Mouse (Mus musculus) neural tube, embryonic 14.5 days (tissue): ENCODE data around the gene Hs1bp3. TPM values are rescaled to one million over a fixed set of nuclear protein-coding genes. Genes with fewer than 3 reads are reported as not detected.

Experiments used
- ATAC-seq: fragments of 200-750 bp; cut with Nextera tagmentation; 2 replicates; pipeline ENCODE4 v1.8.0; 2017; ENCODE audit warnings: low read depth, mild to moderate bottlenecking, moderate TSS enrichment, moderate library complexity
- H3K27ac ChIP-seq: fragments of 300-500 bp; sonication (generic); 2 replicates; pipeline ENCODE4 v1.5.1; 2014; ENCODE audit warnings: low read depth, mild to moderate bottlenecking, control low read depth, low read length, moderate library complexity, mixed read lengths
- H3K27me3 ChIP-seq: fragments of 300-500 bp; sonication (generic); 2 replicates; pipeline ENCODE4 v1.6.1; 2014; ENCODE audit warnings: low read length; ENCODE audit not compliant: control insufficient read depth, insufficient read depth
- H3K36me3 ChIP-seq: fragments of 300-500 bp; sonication (generic); 2 replicates; pipeline ENCODE4 v1.6.1; 2014; ENCODE audit warnings: low read length, mixed read lengths; ENCODE audit not compliant: control insufficient read depth, insufficient read depth
- H3K4me1 ChIP-seq: fragments of 300-500 bp; sonication (generic); 2 replicates; pipeline ENCODE4 v1.6.1; 2014; ENCODE audit warnings: low read length; ENCODE audit not compliant: control insufficient read depth, insufficient read depth
- H3K4me2 ChIP-seq: fragments of 300-500 bp; sonication (generic); 2 replicates; pipeline ENCODE4 v1.6.1; 2014; ENCODE audit warnings: mild to moderate bottlenecking, low read depth, low read length, control low read depth
- H3K4me3 ChIP-seq: fragments of 300-500 bp; sonication (generic); 2 replicates; pipeline ENCODE4 v1.5.1; 2014; ENCODE audit warnings: low read depth, low read length, control low read depth, mixed read lengths
- H3K9ac ChIP-seq: fragments of 300-500 bp; sonication (generic); replicated peaks from 2 replicates; pipeline ENCODE4 v1.6.1; 2014; ENCODE audit warnings: low read depth, mild to moderate bottlenecking, control low read depth, low read length, mixed read lengths
- H3K9me3 ChIP-seq: fragments of 300-500 bp; sonication (generic); 2 replicates; pipeline ENCODE4 v1.6.1; 2016; ENCODE audit warnings: low read length; ENCODE audit not compliant: control insufficient read depth
- WGBS: fragments of 180-500 bp; shearing (Covaris S2); extraction: QIAGEN DNeasy Blood & Tissue Kit; methylation state at CpG from one replicate; pipeline ENCODE4 v1.1.7; 2014; 5-methylcytosine and 5-hydroxymethylcytosine counted together
- polyA plus RNA-seq: library from polyadenylated mRNA; unstranded; fragments of >200 nt; fragmentation: Nextera tagmentation; extraction: Ambion mirVana; gene quantifications from 2 replicates; pipeline ENCODE4 v1.2.1, GENCODE M21; 2014

Gene Hs1bp3
- polyA plus RNA-seq, 1 experiment from 2014 or later: 6.2 TPM

DNA sequence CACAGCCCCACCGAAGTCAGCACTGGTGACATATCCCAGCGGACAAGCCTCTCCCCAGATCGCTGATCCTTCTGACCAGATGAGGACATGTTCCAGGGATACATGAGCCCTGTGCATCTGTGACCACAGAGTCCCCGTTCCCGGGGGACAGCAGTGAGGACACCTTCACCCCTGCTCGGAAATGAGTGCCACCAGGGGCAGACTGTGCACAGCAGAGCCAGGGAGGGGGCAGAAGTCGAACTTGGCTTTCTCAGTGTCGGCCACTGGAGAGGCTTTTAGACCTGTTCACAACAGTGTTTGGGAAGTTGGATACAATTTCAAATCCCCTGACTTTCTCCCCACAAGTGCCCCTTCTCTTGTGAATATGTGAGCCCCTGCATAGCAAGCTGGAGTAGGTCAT is 23.7 kb upstream of the Hs1bp3 start:
- Histone ChIP-seq H3K9me3 (no peaks in the 10 kb centered on the region), H3K4me2 (no peak overlapping the region), H3K4me1 (no peaks in the 10 kb centered on the region), H3K36me3 (no peaks in the 10 kb centered on the region), H3K27me3 (0 out of 2 replicates have a peak, but pooled peaks cover 1% of the 10 kb centered on the region), H3K9ac (no peak overlapping the region), H3K4me3 (no peak overlapping the region), H3K27ac (no peak overlapping the region)
- ATAC-seq: no peak
- WGBS: 95% methylated on average over 8 of the region's 8 CpGs

- Histone ChIP-seq H3K36me3 (no peaks in the 10 kb centered on the region), H3K9me3 (no peaks in the 10 kb centered on the region), H3K27ac (no peak overlapping the region), H3K4me1 (no peaks in the 10 kb centered on the region), H3K4me2 (no peak overlapping the region), H3K9ac (no peak overlapping the region), H3K27me3 (peaks cover 13% of the 10 kb centered on the region), H3K4me3 (no peak overlapping the region)
- WGBS: 48% methylated on average over 15 of the region's 15 CpGs
- ATAC-seq: peak; percentile 52; the same call in 1 of the 2 replicates
Measured at GRCm38 (mm10) chr12:8291157-8291853, 21.9 kb upstream of the Hs1bp3 start.

DNA sequence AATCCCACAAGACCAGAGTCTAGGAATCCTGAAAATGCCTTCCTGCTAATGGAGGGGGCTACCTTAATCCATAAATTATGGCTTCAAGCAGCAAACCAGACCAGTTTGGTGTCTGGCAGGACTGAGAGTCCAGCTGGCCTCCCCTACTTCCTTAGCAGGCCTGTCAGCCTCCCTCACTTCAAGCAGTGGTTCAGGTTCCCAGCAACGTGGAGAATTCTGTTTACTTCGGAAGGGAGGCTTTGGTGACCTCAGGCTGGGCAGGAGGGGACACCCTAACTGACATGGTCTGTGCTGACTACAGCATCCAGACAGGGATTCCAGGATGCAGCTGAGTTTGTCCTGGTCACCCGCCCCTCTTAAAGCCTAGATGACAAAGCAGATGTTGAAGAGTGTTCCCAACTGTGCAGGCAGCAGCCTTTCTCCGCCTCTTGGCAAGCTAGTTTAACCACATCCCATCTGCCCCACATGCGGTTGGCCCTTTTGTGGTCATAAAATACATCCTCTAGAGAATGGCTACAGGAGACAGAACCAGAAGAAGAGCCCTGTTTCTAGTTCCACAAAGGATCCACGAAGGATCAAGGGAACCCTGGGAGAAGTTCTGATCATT is 17.8 kb upstream of the Hs1bp3 start:
- ATAC-seq: no peak
- Histone ChIP-seq H3K27ac (no peak overlapping the region), H3K4me2 (no peak overlapping the region), H3K9me3 (no peaks in the 10 kb centered on the region), H3K9ac (no peak overlapping the region), H3K27me3 (peaks cover 41% of the 10 kb centered on the region), H3K36me3 (no peaks in the 10 kb centered on the region), H3K4me3 (no peak overlapping the region), H3K4me1 (0 out of 2 replicates have a peak, but pooled peaks cover 3% of the 10 kb centered on the region)
- 40% methylated on average over 6 of the region's 6 CpGs for WGBS

DNA sequence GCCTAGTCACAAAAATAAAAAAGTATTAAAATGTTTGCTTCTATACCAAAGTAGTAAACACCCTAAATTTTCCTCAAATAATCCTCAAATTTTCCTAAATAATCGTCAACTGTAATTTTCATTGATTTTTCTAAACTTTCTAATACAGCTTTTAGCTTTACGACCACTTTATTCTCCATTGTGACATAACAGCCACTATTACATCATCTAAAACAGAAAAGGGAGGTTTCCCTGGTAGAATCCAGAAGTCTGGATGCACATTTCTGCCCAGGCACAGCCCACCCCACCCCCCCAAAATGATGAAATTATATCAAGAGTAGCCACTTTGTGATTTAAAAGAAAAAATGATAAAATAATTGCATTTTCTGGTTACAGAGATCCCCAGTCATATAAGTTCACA is 17.1 kb upstream of the Hs1bp3 start:
- no peak overlapping the region for H3K4me3 ChIP-seq
- no peaks in the 10 kb centered on the region for H3K9me3 ChIP-seq
- 82% methylated on average over 2 of the region's 2 CpGs for WGBS
- H3K27ac ChIP-seq: no peak overlapping the region
- no peak for ATAC-seq
- H3K36me3 ChIP-seq: no peaks in the 10 kb centered on the region
- H3K27me3 ChIP-seq: peaks cover 49% of the 10 kb centered on the region
- 0 out of 2 replicates have a peak, but pooled peaks cover 5% of the 10 kb centered on the region for H3K4me1 ChIP-seq
- H3K4me2 ChIP-seq: no peak overlapping the region
- H3K9ac ChIP-seq: no peak overlapping the region

DNA sequence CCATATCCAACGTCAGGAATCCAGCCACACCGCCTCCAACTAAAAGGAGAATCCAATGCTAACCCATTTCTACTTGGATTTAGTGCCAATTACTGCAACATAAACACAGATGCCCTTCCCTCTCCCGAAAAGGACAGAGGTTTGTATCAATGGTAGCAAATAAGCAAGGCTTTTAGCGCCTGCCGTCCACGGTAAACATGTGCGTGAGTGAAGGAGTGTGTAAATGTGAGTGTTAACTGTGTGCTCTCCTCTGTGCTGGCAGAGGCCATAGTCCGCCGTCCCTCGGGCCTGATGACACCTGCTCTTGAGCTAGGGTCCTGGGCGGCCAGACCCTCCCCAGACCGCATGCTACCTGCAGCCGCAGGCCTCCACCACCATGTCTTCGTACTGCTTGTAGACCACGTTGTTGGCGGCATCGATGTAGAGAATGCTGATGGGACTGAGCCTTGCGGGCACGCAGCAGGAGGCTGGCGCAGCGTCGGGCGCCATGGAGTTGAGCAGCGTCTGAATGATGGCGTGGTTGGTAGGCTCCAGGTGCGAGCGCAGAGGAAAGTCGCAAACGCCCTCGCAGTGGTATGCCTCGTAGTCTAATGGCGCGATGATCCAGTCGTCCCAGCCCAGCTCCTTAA is 15.5 kb upstream of the Hs1bp3 start:
- Histone ChIP-seq H3K4me3 (peak overlapping the region; percentile 30), H3K4me1 (peaks cover 11% of the 10 kb centered on the region; the same call in 1 of the 2 replicates), H3K9ac (no peak overlapping the region), H3K9me3 (no peaks in the 10 kb centered on the region), H3K27ac (no peak overlapping the region), H3K36me3 (no peaks in the 10 kb centered on the region), H3K4me2 (peak overlapping the region; percentile 50), H3K27me3 (peaks cover 60% of the 10 kb centered on the region)
- peak; percentile 10; the same call in 1 of the 2 replicates for ATAC-seq
- 6% methylated on average over 34 of the region's 34 CpGs for WGBS

DNA sequence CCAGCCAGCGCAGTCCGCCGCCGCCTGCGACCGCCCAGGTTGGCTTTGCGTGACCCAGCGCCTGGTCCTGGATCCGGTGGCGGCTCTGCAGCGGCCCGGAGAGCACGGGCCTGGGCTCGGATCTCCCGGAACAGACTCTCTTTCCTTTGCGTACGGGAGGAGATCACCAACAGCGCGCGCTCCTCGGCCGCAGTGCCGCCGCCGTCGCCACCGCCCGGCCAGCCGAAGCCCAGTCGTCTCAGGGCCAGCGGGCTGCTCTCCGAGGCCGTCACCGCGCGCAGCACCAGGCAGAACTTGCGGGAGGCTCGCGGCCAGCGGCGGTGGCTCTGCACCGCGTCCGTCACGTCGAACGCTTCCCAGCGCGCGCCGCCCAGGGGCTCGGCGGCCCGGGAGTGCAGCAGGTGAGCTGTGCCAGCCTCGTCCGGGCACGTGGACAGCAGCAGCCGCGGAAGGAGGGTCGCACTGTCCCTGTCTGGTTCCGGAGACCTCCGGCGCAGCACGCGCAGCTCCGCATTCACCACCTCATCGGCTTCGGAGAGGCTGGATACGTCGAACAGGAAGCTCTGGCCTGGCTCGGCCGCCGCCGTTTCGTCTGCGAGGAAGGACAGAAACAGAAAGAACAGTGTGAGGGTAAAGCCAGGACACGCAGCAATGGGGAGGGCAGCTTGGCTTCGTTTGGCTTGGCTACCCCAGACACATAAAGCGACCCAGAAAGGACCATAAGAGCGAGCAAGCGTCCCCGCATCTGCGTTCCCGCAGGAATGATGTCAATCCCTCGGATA is 14.7 kb upstream of the Hs1bp3 start:
- H3K9ac ChIP-seq: no peak overlapping the region

DNA sequence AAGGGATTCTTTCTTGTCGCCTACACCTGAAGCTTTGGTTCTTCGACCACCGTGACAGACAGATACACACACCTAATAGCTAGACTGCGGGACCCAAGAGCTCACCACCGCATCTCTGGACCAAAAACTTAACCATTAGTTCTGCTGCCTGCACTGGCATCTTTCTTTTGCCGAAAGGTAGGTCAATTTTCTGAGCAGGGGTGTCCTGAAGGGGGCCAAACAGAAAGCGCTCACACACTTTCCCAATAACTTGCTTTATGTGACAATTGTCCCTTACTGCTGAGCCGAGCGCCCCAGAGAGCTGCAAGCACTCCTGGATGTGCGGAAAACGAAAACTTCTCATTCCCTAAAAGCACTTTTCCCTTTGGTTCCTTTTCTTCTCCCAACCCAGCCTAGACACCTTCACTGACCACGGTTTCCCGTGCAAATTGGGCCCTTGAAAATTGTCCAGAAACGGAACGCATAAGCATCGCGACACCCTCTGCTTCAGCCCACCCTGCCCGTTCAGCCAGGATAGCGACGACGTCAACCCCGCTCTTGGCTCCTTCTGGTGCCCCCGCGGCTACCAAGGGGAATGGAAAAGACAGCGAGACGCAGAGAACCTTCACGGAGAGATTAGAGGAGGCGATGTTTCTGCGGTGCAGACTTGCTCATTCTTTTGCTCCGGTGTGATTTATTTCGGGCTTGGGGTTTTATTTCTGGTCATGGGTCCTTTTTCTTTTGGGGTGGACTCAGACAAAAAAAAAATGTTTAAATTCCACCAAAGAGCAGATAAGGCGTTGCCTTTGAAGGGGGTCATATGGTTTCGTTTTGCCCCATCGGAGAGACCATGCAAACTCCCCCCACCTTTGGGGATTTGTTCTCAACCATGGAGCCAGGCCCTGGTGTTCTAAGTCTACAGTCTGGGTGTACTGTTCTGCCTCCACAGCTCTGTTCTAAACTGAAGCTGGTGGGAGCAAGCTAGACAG is 13.8 kb upstream of the Hs1bp3 start:
- 3% methylated on average over 34 of the region's 34 CpGs for WGBS
- Histone ChIP-seq H3K4me1 (peaks cover 11% of the 10 kb centered on the region; the same call in 1 of the 2 replicates), H3K4me3 (no peak overlapping the region), H3K9ac (no peak overlapping the region), H3K27ac (no peak overlapping the region), H3K27me3 (peaks cover 74% of the 10 kb centered on the region), H3K9me3 (no peaks in the 10 kb centered on the region), H3K36me3 (no peaks in the 10 kb centered on the region), H3K4me2 (no peak overlapping the region)
- ATAC-seq: no peak

More for the DNA sequence above, 14.7 kb upstream of the Hs1bp3 start:
- Histone ChIP-seq H3K4me3 (peak overlapping the region; percentile 30), H3K27ac (no peak overlapping the region), H3K36me3 (no peaks in the 10 kb centered on the region), H3K9me3 (no peaks in the 10 kb centered on the region), H3K27me3 (peaks cover 68% of the 10 kb centered on the region), H3K4me2 (peak overlapping the region; percentile 50), H3K4me1 (peaks cover 11% of the 10 kb centered on the region; the same call in 1 of the 2 replicates)
- ATAC-seq: peak; percentile 8; the same call in 1 of the 2 replicates
- WGBS: 2% methylated on average over 72 of the region's 85 CpGs

DNA sequence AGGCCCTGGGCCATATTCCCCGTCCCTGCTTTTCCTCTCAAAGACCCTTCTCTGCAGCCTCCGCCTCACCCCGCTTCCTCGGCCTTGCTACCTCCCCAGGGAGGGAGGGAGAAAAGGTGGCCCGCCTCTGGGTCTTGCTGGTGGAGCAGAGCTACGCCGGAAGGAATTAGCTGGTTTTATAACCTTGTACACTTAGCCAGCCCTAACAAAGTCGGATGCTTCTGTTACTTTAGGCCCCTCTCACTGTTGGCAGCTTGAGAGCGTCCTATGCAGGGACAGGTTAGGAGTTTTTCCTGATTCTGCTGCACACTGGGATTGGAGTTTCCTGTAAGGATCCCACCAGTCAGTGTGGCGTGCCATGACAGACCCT is 13.1 kb upstream of the Hs1bp3 start:
- Histone ChIP-seq H3K9ac (no peak overlapping the region), H3K27me3 (peaks cover 73% of the 10 kb centered on the region), H3K36me3 (no peaks in the 10 kb centered on the region), H3K4me3 (no peak overlapping the region), H3K27ac (no peak overlapping the region), H3K4me2 (no peak overlapping the region), H3K4me1 (peaks cover 11% of the 10 kb centered on the region; the same call in 1 of the 2 replicates), H3K9me3 (no peaks in the 10 kb centered on the region)
- ATAC-seq: no peak
- WGBS: 9% methylated on average over 10 of the region's 10 CpGs
